Mouse (Mus musculus) MEL (cell line): ENCODE data around the gene Eri2.

Source experiments
- KAT2A ChIP-seq: conservative IDR thresholded peaks from 2 replicates; pipeline ENCODE4 v1.6.1; 2012; ENCODE audit warnings: low read depth, low read length, improper control_type of control experiment, inconsistent platforms
- POLR2A ChIP-seq, 2 experiments: IDR thresholded peaks; 2 replicates each; pipeline ENCODE4 v1.6.1; 2011 to 2012; ENCODE audit warnings: low read length in 2 of 2, mild to moderate bottlenecking in 2 of 2, control low read depth in 1 of 2, improper control_type of control experiment in 1 of 2, low read depth in 1 of 2, moderate library complexity in 1 of 2; ENCODE audit not compliant: control insufficient read depth in 1 of 2, insufficient read depth in 1 of 2, poor library complexity in 1 of 2

GRCm38 (mm10) chr7:119764377-119764776, 29.5 kb downstream of the Eri2 start:
- TF ChIP-seq KAT2A (no peak), POLR2A (IDR thresholded peaks at IDR 0.05; ENCODE audit: control insufficient read depth in 1 of 2, insufficient read depth in 1 of 2, low read depth in 1 of 2, low read length in 2 of 2, poor library complexity in 1 of 2) (no peak)
